Mouse (Mus musculus) CH12.LX (cell line): ENCODE data around the gene Slc22a2. TPM values are rescaled to one million over a fixed set of nuclear protein-coding genes. Genes with fewer than 3 reads are reported as not detected.

Experiments used
- DNase-seq: peaks from one replicate; pipeline ENCODE4 v3.0.0-alpha.2; 2013; ENCODE audit errors: extremely low read depth
- H3K27ac ChIP-seq: 2 replicates; pipeline ENCODE4 v1.5.1; 2012; ENCODE audit warnings: low read depth, mild to moderate bottlenecking, control low read depth, moderate library complexity; ENCODE audit not compliant: insufficient read depth
- H3K27me3 ChIP-seq: replicated peaks from 2 replicates; pipeline ENCODE3; 2012; ENCODE audit warnings: inconsistent platforms
- H3K36me3 ChIP-seq, 2 experiments: replicated peaks in 1 of 2; 2 replicates each; pipeline versions ENCODE3 to v1.6.1; 2012; ENCODE audit warnings: inconsistent platforms in 1 of 2, low read length in 1 of 2, mild to moderate bottlenecking in 1 of 2, mixed read lengths in 1 of 2, moderate library complexity in 1 of 2; ENCODE audit not compliant: control insufficient read depth in 1 of 2, insufficient read depth in 1 of 2
- H3K4me1 ChIP-seq, 2 experiments: 2 replicates each; pipeline ENCODE4 v1.6.1; 2012; ENCODE audit warnings: inconsistent platforms in 1 of 2, moderate library complexity in 1 of 2; ENCODE audit not compliant: insufficient read depth in 2 of 2, control insufficient read depth in 1 of 2
- H3K4me2 ChIP-seq: 2 replicates; pipeline ENCODE4 v1.6.1; 2012; ENCODE audit warnings: low read depth, mild to moderate bottlenecking, control low read depth; ENCODE audit not compliant: poor library complexity, insufficient read depth, severe bottlenecking
- H3K4me3 ChIP-seq, 3 experiments: fragments of 150-350 bp in 1 of 3; sonication (generic) in 1 of 3; replicated peaks in 1 of 3; 2 replicates each; pipeline versions ENCODE3 to v1.5.1; 2011 to 2012; ENCODE audit warnings: low read depth in 2 of 3, low read length in 2 of 3, mild to moderate bottlenecking in 2 of 3, moderate library complexity in 2 of 3, control low read depth in 1 of 3, improper control_type of control experiment in 1 of 3, inconsistent platforms in 1 of 3, mixed read lengths in 1 of 3; ENCODE audit not compliant: poor library complexity in 1 of 3
- H3K79me2 ChIP-seq: replicated peaks from 2 replicates; pipeline ENCODE4 v1.6.1; 2012; ENCODE audit warnings: mild to moderate bottlenecking, moderate library complexity; ENCODE audit not compliant: control insufficient read depth, poor library complexity, insufficient read depth, severe bottlenecking; ENCODE audit errors: extremely low read depth
- H3K9ac ChIP-seq: 2 replicates; pipeline ENCODE4 v1.6.1; 2012; ENCODE audit warnings: low read depth, mild to moderate bottlenecking, control low read depth, moderate library complexity; ENCODE audit not compliant: insufficient read depth
- H3K9me3 ChIP-seq: replicated peaks from 2 replicates; pipeline ENCODE3; 2012; ENCODE audit warnings: low read length, inconsistent platforms, mixed read lengths
- CHD1 ChIP-seq: IDR thresholded peaks from 2 replicates; pipeline ENCODE4 v1.6.1; 2012; ENCODE audit warnings: low read depth, low read length, improper control_type of control experiment, inconsistent platforms
- CHD2 ChIP-seq: IDR thresholded peaks from 2 replicates; pipeline ENCODE4 v1.6.1; 2011; ENCODE audit warnings: low read length, improper control_type of control experiment
- CTCF ChIP-seq, 2 experiments: IDR thresholded peaks in 1 of 2; conservative IDR thresholded peaks in 1 of 2; 2 replicates each; pipeline ENCODE4 v1.5.1; 2011 to 2012; ENCODE audit warnings: low read depth in 2 of 2, low read length in 2 of 2, improper control_type of control experiment in 1 of 2, inconsistent platforms in 1 of 2, mild to moderate bottlenecking in 1 of 2, moderate library complexity in 1 of 2
- E2F4 ChIP-seq: IDR thresholded peaks from 2 replicates; pipeline ENCODE4 v1.6.1; 2011; ENCODE audit warnings: low read depth, low read length, improper control_type of control experiment; ENCODE audit not compliant: insufficient replicate concordance
- ELF1 ChIP-seq: IDR thresholded peaks from 2 replicates; pipeline ENCODE4 v1.6.1; 2014; ENCODE audit warnings: low read depth, mild to moderate bottlenecking, inconsistent platforms, low read length, improper control_type of control experiment
- HCFC1 ChIP-seq: IDR thresholded peaks from 2 replicates; pipeline ENCODE4 v1.6.1; 2012; ENCODE audit warnings: low read depth, mild to moderate bottlenecking, inconsistent platforms, low read length, improper control_type of control experiment
- IRF4 ChIP-seq: IDR thresholded peaks from 2 replicates; pipeline ENCODE4 v1.6.1; 2014; ENCODE audit warnings: low read depth, mild to moderate bottlenecking, inconsistent platforms, low read length, improper control_type of control experiment
- KAT2A ChIP-seq: IDR thresholded peaks from 2 replicates; pipeline ENCODE4 v1.6.1; 2012; ENCODE audit warnings: low read length, improper control_type of control experiment, inconsistent platforms; ENCODE audit not compliant: insufficient replicate concordance
- MEF2A ChIP-seq: IDR thresholded peaks from 2 replicates; pipeline ENCODE4 v1.6.1; 2014; ENCODE audit warnings: low read depth, mild to moderate bottlenecking, inconsistent platforms, low read length, improper control_type of control experiment, borderline replicate concordance
- MYC ChIP-seq: IDR thresholded peaks from 2 replicates; pipeline ENCODE4 v1.6.1; 2011; ENCODE audit warnings: low read depth, mild to moderate bottlenecking, improper control_type of control experiment, low read length
- NELFE ChIP-seq: IDR thresholded peaks from 2 replicates; pipeline ENCODE4 v1.6.1; 2011; ENCODE audit warnings: low read depth, low read length, improper control_type of control experiment
- PAX5 ChIP-seq: IDR thresholded peaks from 2 replicates; pipeline ENCODE4 v1.6.1; 2012; ENCODE audit warnings: low read length, inconsistent platforms, mixed read lengths
- POLR2A ChIP-seq: IDR thresholded peaks from 2 replicates; pipeline ENCODE4 v1.6.1; 2011; ENCODE audit warnings: low read depth, mild to moderate bottlenecking, improper control_type of control experiment, low read length
- POLR2AphosphoS2 ChIP-seq: IDR thresholded peaks from 2 replicates; pipeline ENCODE4 v1.6.1; 2011; ENCODE audit warnings: low read depth, low read length, improper control_type of control experiment
- RAD21 ChIP-seq: IDR thresholded peaks from 2 replicates; pipeline ENCODE4 v1.6.1; 2011; ENCODE audit warnings: low read depth, mild to moderate bottlenecking, low read length, improper control_type of control experiment, moderate library complexity
- RCOR1 ChIP-seq: conservative IDR thresholded peaks from 2 replicates; pipeline ENCODE4 v1.6.1; 2012; ENCODE audit warnings: low read depth, mild to moderate bottlenecking, inconsistent platforms, low read length, improper control_type of control experiment
- SIN3A ChIP-seq: IDR thresholded peaks from 2 replicates; pipeline ENCODE4 v1.6.1; 2012; ENCODE audit warnings: low read length, improper control_type of control experiment, inconsistent platforms
- UBTF ChIP-seq: IDR thresholded peaks from 2 replicates; pipeline ENCODE4 v1.6.1; 2012; ENCODE audit warnings: low read depth, mild to moderate bottlenecking, inconsistent platforms, low read length, improper control_type of control experiment, moderate library complexity
- USF1 ChIP-seq: IDR thresholded peaks from 2 replicates; pipeline ENCODE4 v1.6.1; 2014; ENCODE audit warnings: low read depth, mild to moderate bottlenecking, inconsistent platforms, low read length, improper control_type of control experiment
- ZC3H11A ChIP-seq: IDR thresholded peaks from 2 replicates; pipeline ENCODE4 v1.6.1; 2012; ENCODE audit warnings: low read depth, mild to moderate bottlenecking, inconsistent platforms, low read length, improper control_type of control experiment
- ZKSCAN1 ChIP-seq: IDR thresholded peaks from 2 replicates; pipeline ENCODE4 v1.6.1; 2012; ENCODE audit warnings: low read depth, inconsistent platforms, low read length, improper control_type of control experiment, borderline replicate concordance
- dilution Hi-C: fragments of 300-500 bp; cut with MboI; formaldehyde crosslinking; loops from 2 replicates; pipeline ENCODE4 v1.14.3; 2020; ENCODE audit warnings: low sequenced_read_pairs; ENCODE audit not compliant: extremely low pct_unique_long_range_greater_than_20kb, extremely low pct_ligation_motif_present
- in situ Hi-C: fragments of 300-500 bp; cut with MboI; formaldehyde crosslinking; loops from 3 replicates; pipeline ENCODE4 v1.14.3; 2019; ENCODE audit warnings: low sequenced_read_pairs, low pct_ligation_motif_present, low pct_unique_long_range_greater_than_20kb, mixed read lengths
- polyA plus RNA-seq: library from polyadenylated mRNA; unstranded; fragments of >175 nt; gene quantifications from 2 replicates; pipeline ENCODE4 v1.2.1, GENCODE M21; 2012; ENCODE audit warnings: low read depth; ENCODE audit not compliant: insufficient read length
- total RNA-seq, 2 experiments: library from RNA; depleted of rRNA; stranded (reverse); fragments of 300-350 nt in 1 of 2; fragments of >200 nt in 1 of 2; gene quantifications; 2 replicates each; pipeline ENCODE4 v1.2.3; 2012 to 2014

The Slc22a2 gene
- total and polyA plus RNA-seq, 3 experiments: not detected

DNA sequence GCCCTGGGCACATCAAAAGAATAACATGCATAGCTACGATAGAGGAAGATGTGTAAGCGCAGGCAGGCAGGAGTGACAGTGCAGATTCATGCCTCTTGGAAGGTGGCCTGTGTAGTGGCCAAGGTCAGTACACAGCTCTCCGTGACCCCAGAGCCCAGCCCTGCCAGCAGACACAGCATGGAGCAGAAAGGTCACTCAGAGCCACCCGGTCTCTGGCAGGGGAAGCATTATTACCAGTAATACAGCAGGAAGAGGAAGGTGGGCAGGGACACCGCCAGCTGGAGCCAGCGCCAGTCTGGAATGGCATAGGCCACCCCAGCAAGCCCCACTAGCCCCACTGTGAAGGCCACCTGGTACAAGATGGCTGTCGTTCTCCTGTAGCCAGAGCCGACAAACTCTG is 80.2 kb downstream of the Slc22a2 start:
- Histone ChIP-seq H3K79me2 (no peaks in the 10 kb centered on the region), H3K4me3 (no peak overlapping the region), H3K36me3 (no peaks in the 10 kb centered on the region), H3K4me1 (peaks cover 4 to 25% of the 10 kb centered on the region in 2 experiments; a peak in 3 of 4 replicates), H3K27ac (no peak overlapping the region), H3K27me3 (peaks cover 3% of the 10 kb centered on the region), H3K4me2 (no peak overlapping the region), H3K9me3 (no peaks in the 10 kb centered on the region), H3K9ac (no peak overlapping the region)
- TF ChIP-seq ZKSCAN1 (no peak), KAT2A (no peak), RAD21 (no peak), PAX5 (no peak), CHD1 (no peak), RCOR1 (no peak)
- in situ Hi-C loops: loop anchor here (10.0 to 25.0 kb wide), 2 partner anchors 102 to 249 kb away; no protein-coding TSS in a partner anchor
- DNase-seq: no peak
- dilution Hi-C loops: no loop called here

DNA sequence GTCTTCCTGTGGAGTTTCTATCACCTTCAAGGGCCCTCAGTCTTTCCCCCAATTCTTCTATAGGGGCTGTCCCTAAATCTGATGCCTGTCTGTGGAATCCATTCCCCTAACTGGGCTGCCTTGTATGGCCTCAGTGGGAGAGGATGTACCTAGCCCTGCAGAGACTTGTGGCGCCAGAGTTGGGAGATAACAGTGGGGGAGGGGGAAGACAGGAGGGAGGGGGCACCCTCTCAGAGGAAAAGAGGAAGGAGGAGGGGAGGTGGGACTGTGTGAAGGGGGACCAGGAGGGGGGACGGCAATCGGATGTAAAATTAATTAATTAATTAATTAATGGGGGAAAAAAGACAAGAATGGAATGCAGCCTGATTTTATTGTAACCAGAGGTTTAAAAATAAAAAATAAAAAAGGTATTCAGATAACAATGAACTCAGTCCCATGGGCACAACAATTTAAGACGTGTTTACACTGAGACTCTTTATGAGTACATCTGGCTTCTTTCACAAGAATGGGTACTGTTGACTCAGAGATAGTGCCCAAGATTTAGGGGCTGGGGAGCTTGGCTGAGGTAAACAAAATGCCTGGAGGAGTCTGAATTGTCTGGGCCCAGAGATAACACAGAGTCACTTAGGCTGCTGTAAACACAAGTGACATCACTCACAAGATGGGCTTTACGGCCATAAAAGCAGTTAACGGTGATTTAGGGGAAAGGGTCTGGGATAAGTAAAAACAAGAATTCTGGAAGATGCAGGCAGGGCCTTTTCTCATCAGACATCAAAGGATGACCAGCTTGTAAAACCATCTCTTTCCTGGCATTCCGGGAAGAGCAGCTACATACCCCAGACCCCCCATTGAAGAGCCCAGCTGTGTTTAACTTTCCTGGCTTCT is 84.8 kb downstream of the Slc22a2 start:
- Histone ChIP-seq H3K9me3 (no peaks in the 10 kb centered on the region), H3K4me1 (peaks cover 0 to 15% of the 10 kb centered on the region in 2 experiments; a peak in 2 of 4 replicates), H3K27ac (no peak overlapping the region), H3K4me3 (no peak overlapping the region), H3K36me3 (no peaks in the 10 kb centered on the region), H3K27me3 (no peaks in the 10 kb centered on the region), H3K79me2 (no peaks in the 10 kb centered on the region), H3K9ac (no peak overlapping the region), H3K4me2 (no peak overlapping the region)
- in situ Hi-C loops (loop anchor here (10.0 to 25.0 kb wide), 2 partner anchors 106 to 254 kb away; no protein-coding TSS in a partner anchor), dilution Hi-C loops (no loop called here)
- peak; percentile 5 for DNase-seq
- TF ChIP-seq SIN3A (no peak), E2F4 (no peak), HCFC1 (no peak), ELF1 (no peak), MEF2A (no peak), ZC3H11A (no peak)

DNA sequence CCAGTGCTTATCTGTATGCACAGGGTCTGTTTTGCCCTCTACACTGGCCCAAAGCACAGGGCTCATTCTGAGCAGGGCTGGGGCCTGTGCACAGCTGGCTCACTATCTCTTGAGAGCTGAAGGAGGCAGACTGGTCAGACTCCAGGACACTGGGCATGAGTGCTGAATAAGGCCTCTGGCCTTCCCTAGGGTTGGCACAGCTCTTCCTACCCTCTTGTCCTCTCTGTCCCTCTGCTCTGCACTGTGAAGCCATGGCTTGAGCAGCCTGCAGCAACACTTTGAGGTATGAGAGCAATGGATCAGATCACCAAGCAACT is 85.4 kb downstream of the Slc22a2 start:
- H3K9me3 ChIP-seq: no peaks in the 10 kb centered on the region
- no peak overlapping the region for H3K27ac ChIP-seq
- no peak for TF ChIP-seq MYC
- TF ChIP-seq CTCF (conservative IDR thresholded peaks at IDR 0.05 in 1 of 2, IDR thresholded peaks at IDR 0.05 in 1 of 2; ENCODE audit: low read depth in 2 of 2, low read length in 2 of 2): no peak
- no peak for TF ChIP-seq ELF1
- TF ChIP-seq POLR2A: no peak
- TF ChIP-seq USF1: no peak
- TF ChIP-seq UBTF: no peak
- no peak for TF ChIP-seq RAD21
- no peak for TF ChIP-seq SIN3A
- TF ChIP-seq NELFE: no peak
- no peak for TF ChIP-seq CHD2
- no peak for TF ChIP-seq IRF4
- no peak for TF ChIP-seq POLR2AphosphoS2
- H3K79me2 ChIP-seq: no peaks in the 10 kb centered on the region
- DNase-seq: no peak
- H3K9ac ChIP-seq: no peak overlapping the region
- dilution Hi-C loops (no loop called here), in situ Hi-C loops (loop anchor here (10.0 to 25.0 kb wide), 2 partner anchors 107 to 255 kb away; no protein-coding TSS in a partner anchor)
- peaks cover 0 to 15% of the 10 kb centered on the region in 2 experiments; a peak in 2 of 4 replicates for H3K4me1 ChIP-seq
- H3K36me3 ChIP-seq: no peaks in the 10 kb centered on the region
- H3K4me3 ChIP-seq: no peak overlapping the region
- H3K27me3 ChIP-seq: no peaks in the 10 kb centered on the region
- H3K4me2 ChIP-seq: no peak overlapping the region
